Comparison of ENCODE assay signal across 8 mouse cellular contexts in genomic region chrX:143058829-143059228, GRCm38 (mm10). TPM values are rescaled to one million over a fixed set of nuclear protein-coding genes. Genes with fewer than 3 reads are reported as not detected.
DNase-seq lines count a peak whose midpoint lies in the region; ATAC-seq and TF ChIP-seq lines count a peak whose summit lies in the region.

No protein-coding gene starts in this region.

- peaks cover 7% of the 10 kb centered on the region for H3K4me1 ChIP-seq in bone marrow macrophage, adult 2 months (ENCODE audit: control insufficient read depth, insufficient read depth, low read length)
- H3K4me1 ChIP-seq in embryonic fibroblast, embryonic 13.5 days (ENCODE audit: control insufficient read depth, insufficient read depth, low read length), result no peaks in the 10 kb centered on the region; the same call in 1 of the 2 replicates
- 0 out of 2 replicates have a peak, but pooled peaks cover 3% of the 10 kb centered on the region for H3K4me1 ChIP-seq in heart, embryonic 13.5 days
- no peaks in the 10 kb centered on the region for H3K4me1 ChIP-seq in kidney, postnatal 0 days (replicated peaks; ENCODE audit: insufficient read depth, low read length)
- no peaks in the 10 kb centered on the region for H3K4me1 ChIP-seq in liver, embryonic 12.5 days

- ATAC-seq in heart, embryonic 13.5 days (ENCODE audit: extremely low read depth, insufficient number of reproducible peaks, low FRiP score, low TSS enrichment), result no peak
- 0 out of 2 replicates have a peak, but pooled peaks have one; percentile 25 for ATAC-seq in kidney, postnatal 0 days (replicated peaks; ENCODE audit: low FRiP score, low read depth)
- ATAC-seq in liver, embryonic 12.5 days, result no peak; the same call in 1 of the 2 replicates

- peak; percentile 76 for DNase-seq in kidney, postnatal 0 days (ENCODE audit: low spot score)
- peak; percentile 20 to 49 for DNase-seq in natural killer cell, adult 2 months (ENCODE audit: low spot score in 2 of 2)
- peak; percentile 63 for DNase-seq in splenic B cell, adult 2 months (ENCODE audit: low read depth, low spot score)

- no peak for TF ChIP-seq POLR2A in bone marrow macrophage, adult 2 months (IDR thresholded peaks at IDR 0.05; ENCODE audit: borderline replicate concordance, low read depth, low read length)
- no peak for TF ChIP-seq POLR2A in embryonic fibroblast, embryonic 13.5 days (IDR thresholded peaks at IDR 0.05; ENCODE audit: low read depth, low read length)

- no peak overlapping the region for H3K4me3 ChIP-seq in C2C12 (ENCODE audit: insufficient read depth, poor library complexity, severe bottlenecking)
- H3K4me3 ChIP-seq in bone marrow macrophage, adult 2 months (ENCODE audit: insufficient read depth, low read length), result no peak overlapping the region
- no peak overlapping the region for H3K4me3 ChIP-seq in embryonic fibroblast, embryonic 13.5 days (ENCODE audit: insufficient read depth, low read length)
- peak overlapping the region; percentile 33 for H3K4me3 ChIP-seq in heart, embryonic 13.5 days
- H3K4me3 ChIP-seq in kidney, postnatal 0 days (replicated peaks; ENCODE audit: low read depth, low read length), result no peak overlapping the region
- H3K4me3 ChIP-seq in liver, embryonic 12.5 days, result no peak overlapping the region

- peak; percentile 68 for TF ChIP-seq CTCF in C2C12 (IDR thresholded peaks at IDR 0.05; ENCODE audit: control insufficient read depth, insufficient read depth, insufficient read length)
- TF ChIP-seq CTCF in bone marrow macrophage, adult 2 months (IDR thresholded peaks at IDR 0.05; ENCODE audit: low read depth, low read length), result peak; percentile 44; the same call in 1 of the 2 replicates
- peak; percentile 77 for TF ChIP-seq CTCF in embryonic fibroblast, embryonic 13.5 days (IDR thresholded peaks at IDR 0.05; ENCODE audit: borderline replicate concordance, insufficient read depth, low read length)
- peak; percentile 90 for TF ChIP-seq CTCF in kidney, postnatal 0 days (IDR thresholded peaks at IDR 0.05; ENCODE audit: low read depth)

- peak overlapping the region; percentile 62; the same call in 1 of the 2 replicates for H3K9ac ChIP-seq in heart, embryonic 13.5 days
- H3K9ac ChIP-seq in kidney, postnatal 0 days (ENCODE audit: low read depth, low read length), result no peak overlapping the region
- H3K9ac ChIP-seq in liver, embryonic 12.5 days, result no peak overlapping the region

- no peaks in the 10 kb centered on the region for H3K9me3 ChIP-seq in heart, embryonic 13.5 days
- no peaks in the 10 kb centered on the region for H3K9me3 ChIP-seq in kidney, postnatal 0 days (replicated peaks; ENCODE audit: low read length)
- no peaks in the 10 kb centered on the region for H3K9me3 ChIP-seq in liver, embryonic 12.5 days (replicated peaks)

- no peaks in the 10 kb centered on the region for H3K36me3 ChIP-seq in C2C12 (ENCODE audit: control insufficient read depth, insufficient read depth)
- H3K36me3 ChIP-seq in heart, embryonic 13.5 days, result no peaks in the 10 kb centered on the region
- H3K36me3 ChIP-seq in kidney, postnatal 0 days (ENCODE audit: insufficient read depth, low read length), result no peaks in the 10 kb centered on the region
- no peaks in the 10 kb centered on the region for H3K36me3 ChIP-seq in liver, embryonic 12.5 days
- H3K36me3 ChIP-seq in splenic B cell, adult 2 months (ENCODE audit: control insufficient read depth, insufficient read depth, low read length, poor library complexity, severe bottlenecking), result no peaks in the 10 kb centered on the region

- H3K79me3 ChIP-seq in C2C12 (ENCODE audit: low read depth), result no peaks in the 10 kb centered on the region

- peak overlapping the region; percentile 64 for H3K4me2 ChIP-seq in heart, embryonic 13.5 days
- H3K4me2 ChIP-seq in kidney, postnatal 0 days (ENCODE audit: low read length), result peak overlapping the region; percentile 44
- peak overlapping the region; percentile 43; the same call in 1 of the 2 replicates for H3K4me2 ChIP-seq in liver, embryonic 12.5 days

- no peaks in the 10 kb centered on the region for H3K79me2 ChIP-seq in C2C12 (ENCODE audit: control insufficient read depth, insufficient read depth)

- no peaks in the 10 kb centered on the region for H3K27me3 ChIP-seq in C2C12 (ENCODE audit: control insufficient read depth, insufficient read depth, insufficient read length)
- H3K27me3 ChIP-seq in heart, embryonic 13.5 days (replicated peaks), result peaks cover 29% of the 10 kb centered on the region
- H3K27me3 ChIP-seq in kidney, postnatal 0 days (ENCODE audit: insufficient read depth, low read length), result no peaks in the 10 kb centered on the region
- peaks cover 46% of the 10 kb centered on the region for H3K27me3 ChIP-seq in liver, embryonic 12.5 days (replicated peaks)
- no peaks in the 10 kb centered on the region for H3K27me3 ChIP-seq in splenic B cell, adult 2 months (ENCODE audit: control insufficient read depth, insufficient read depth, low read length, poor library complexity, severe bottlenecking)

- no peak overlapping the region for H3K27ac ChIP-seq in bone marrow macrophage, adult 2 months (ENCODE audit: insufficient read depth, low read depth, low read length)
- H3K27ac ChIP-seq in embryonic fibroblast, embryonic 13.5 days (ENCODE audit: insufficient read depth, low read length), result no peak overlapping the region
- H3K27ac ChIP-seq in heart, embryonic 13.5 days (replicated peaks), result no peak overlapping the region
- no peak overlapping the region for H3K27ac ChIP-seq in kidney, postnatal 0 days
- H3K27ac ChIP-seq in liver, embryonic 12.5 days, result no peak overlapping the region

- WGBS in heart, embryonic 13.5 days, result 10% methylated on average over 12 of the region's 12 CpGs
- 24% methylated on average over 12 of the region's 12 CpGs for WGBS in kidney, postnatal 0 days
- WGBS in liver, embryonic 12.5 days (ENCODE audit: insufficient replicate concordance), result 8% methylated on average over 12 of the region's 12 CpGs

- H3ac ChIP-seq in C2C12 (ENCODE audit: control insufficient read depth, insufficient read length, low read depth), result no peak overlapping the region

TF ChIP-seq in C2C12, 6 proteins besides CTCF, POLR2A, EP300 and RAD21:
- no peak for TF ChIP-seq MAX (IDR thresholded peaks at IDR 0.05)
- no peak for TF ChIP-seq FOSL1 (IDR thresholded peaks at IDR 0.05; ENCODE audit: insufficient read depth, low read length, poor library complexity, severe bottlenecking)

RNA-seq across cellular contexts. Expression of gene Rtl9, which starts 40.6 kb away (rescaled TPM):
- polyA plus RNA-seq in C2C12 (2012; fragmentation: generic; extraction: Trizol), result 0.01 TPM
- polyA plus RNA-seq in bone marrow macrophage, adult 2 months (2012; ENCODE audit: insufficient read depth, insufficient read length, missing spikeins), result not detected in 2 replicates
- 0.42 TPM in 1 of 2 replicates, not detected in the other for polyA plus RNA-seq in embryonic fibroblast, embryonic 13.5 days (2011; ENCODE audit: insufficient read length, low read depth, missing spikeins)
- 0.05 TPM in 1 of 2 replicates, not detected in the other for polyA plus RNA-seq in heart, embryonic 13.5 days (2015; fragmentation: Nextera tagmentation; extraction: Ambion mirVana)
- polyA plus RNA-seq in kidney, postnatal 0 days (2015; fragmentation: Nextera tagmentation; extraction: Ambion mirVana), result 0.08 and 0.10 TPM in 2 replicates
- 0.02 TPM in 1 of 2 replicates, not detected in the other for polyA plus RNA-seq in liver, embryonic 12.5 days (2016; fragmentation: Nextera tagmentation; extraction: Ambion mirVana)
